Mouse (Mus musculus) thymus, adult 2 months (tissue): ENCODE measurements around the gene Ccdc87.

Source experiments
- CTCF ChIP-seq: fragments of 200-500 bp; IDR thresholded peaks from 2 replicates; pipeline ENCODE4 v1.5.1; 2012; ENCODE audit warnings: mild to moderate bottlenecking, control low read depth, low read length, moderate library complexity, borderline replicate concordance; ENCODE audit not compliant: control insufficient read depth, poor library complexity, insufficient read depth; ENCODE audit errors: extremely low read depth
- POLR2A ChIP-seq: fragments of 200-500 bp; IDR thresholded peaks from 2 replicates; pipeline ENCODE4 v1.6.1; 2012; ENCODE audit warnings: mild to moderate bottlenecking, low read length, control low read depth, moderate library complexity; ENCODE audit not compliant: control insufficient read depth, poor library complexity, insufficient read depth; ENCODE audit errors: extremely low read depth

GRCm38 (mm10) chr19:4811909-4812242, 27.3 kb upstream of the Ccdc87 start:
- TF ChIP-seq CTCF (no peak), POLR2A (no peak)
